In the genomic region with DNA sequence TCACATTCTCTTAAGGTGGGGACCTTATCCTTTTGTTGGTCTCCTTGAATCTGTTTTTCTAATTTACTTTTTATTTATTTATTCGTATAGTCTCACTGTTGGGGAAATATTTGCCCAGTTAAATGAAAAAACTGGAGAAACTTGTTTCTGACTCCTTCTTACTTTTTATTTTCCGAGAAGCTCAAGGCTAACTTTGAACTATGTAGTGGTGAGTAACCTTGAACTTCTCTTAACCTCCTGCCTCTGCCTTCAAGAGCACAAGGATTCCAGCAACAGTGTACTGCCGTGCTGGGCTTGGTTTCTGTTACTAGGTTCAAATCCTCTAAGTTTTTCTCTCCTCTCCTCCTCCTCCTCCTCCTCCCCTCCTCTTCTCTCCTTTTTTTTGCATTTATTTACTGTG, we compare ENCODE assay signal across 22 mouse cellular contexts.
"Had no signal": no experiment of that assay in that cellular context is flagged by ENCODE, and none has a peak within 500 bp of the region (broad histone marks: within the 10 kb centered on the region; RNA-seq: fewer than 3 reads in every experiment).

No protein-coding gene starts in this region.

- H3K4me3 ChIP-seq: heart, adult 2 months; heart, embryonic 13.5 days; heart, embryonic 15.5 days; intestine, embryonic 15.5 days; kidney, embryonic 15.5 days; layer of hippocampus, adult 2 months; left cerebral cortex, adult 2 months; limb, embryonic 10.5 days; limb, embryonic 12.5 days; liver, embryonic 13.5 days; liver, embryonic 15.5 days had no signal

- ATAC-seq: hindbrain, embryonic 16.5 days; intestine, embryonic 15.5 days; intestine, postnatal 0 days had no signal

- DNase-seq: gastrocnemius, postnatal 14 days; gastrocnemius, postnatal 36 days; heart, adult 2 months; heart, postnatal 14 days; heart, postnatal 36 days; liver; liver, embryonic 13.5 days had no signal

- H3K9ac ChIP-seq: heart, embryonic 13.5 days; heart, embryonic 15.5 days; hindbrain, embryonic 14.5 days; intestine, embryonic 15.5 days; kidney, embryonic 15.5 days; limb, embryonic 12.5 days; liver, embryonic 13.5 days; liver, embryonic 15.5 days had no signal

- H3K9me3 ChIP-seq: heart, embryonic 15.5 days; intestine, embryonic 15.5 days; kidney, embryonic 15.5 days; limb, embryonic 10.5 days; limb, embryonic 12.5 days; liver, embryonic 13.5 days; liver, embryonic 15.5 days had no signal

- H3K27me3 ChIP-seq: heart, embryonic 13.5 days; heart, embryonic 15.5 days; intestine, embryonic 15.5 days; kidney, embryonic 15.5 days; limb, embryonic 12.5 days; liver, embryonic 13.5 days; liver, embryonic 15.5 days had no signal

- H3K4me2 ChIP-seq: heart, embryonic 11.5 days; heart, embryonic 13.5 days; heart, embryonic 15.5 days; hindbrain, embryonic 14.5 days; intestine, embryonic 15.5 days; kidney, embryonic 15.5 days; limb, embryonic 12.5 days; liver, embryonic 11.5 days; liver, embryonic 13.5 days; liver, embryonic 15.5 days had no signal

- H3K36me3 ChIP-seq: heart, embryonic 13.5 days; heart, embryonic 15.5 days; intestine, embryonic 15.5 days; kidney, embryonic 15.5 days; limb, embryonic 10.5 days; limb, embryonic 12.5 days; liver, embryonic 13.5 days; liver, embryonic 15.5 days had no signal

- H3K27ac ChIP-seq: heart, adult 2 months; heart, embryonic 13.5 days; heart, embryonic 15.5 days; hindbrain, embryonic 14.5 days; intestine, embryonic 15.5 days; kidney, embryonic 15.5 days; kidney, postnatal 0 days; left cerebral cortex, adult 2 months; limb, embryonic 10.5 days; limb, embryonic 12.5 days; liver, embryonic 13.5 days; liver, embryonic 15.5 days had no signal

- H3K4me1 ChIP-seq: heart, embryonic 15.5 days; intestine, embryonic 15.5 days; limb, embryonic 12.5 days had no signal
